Mouse (Mus musculus): Measurements from ENCODE around the gene Rimkla.
"Not testable (repeated sequence)": the region's sequence is repeated elsewhere in the genome, so short reads cannot be mapped to it uniquely, and the experiment has no call there.

The Rimkla gene

DNA sequence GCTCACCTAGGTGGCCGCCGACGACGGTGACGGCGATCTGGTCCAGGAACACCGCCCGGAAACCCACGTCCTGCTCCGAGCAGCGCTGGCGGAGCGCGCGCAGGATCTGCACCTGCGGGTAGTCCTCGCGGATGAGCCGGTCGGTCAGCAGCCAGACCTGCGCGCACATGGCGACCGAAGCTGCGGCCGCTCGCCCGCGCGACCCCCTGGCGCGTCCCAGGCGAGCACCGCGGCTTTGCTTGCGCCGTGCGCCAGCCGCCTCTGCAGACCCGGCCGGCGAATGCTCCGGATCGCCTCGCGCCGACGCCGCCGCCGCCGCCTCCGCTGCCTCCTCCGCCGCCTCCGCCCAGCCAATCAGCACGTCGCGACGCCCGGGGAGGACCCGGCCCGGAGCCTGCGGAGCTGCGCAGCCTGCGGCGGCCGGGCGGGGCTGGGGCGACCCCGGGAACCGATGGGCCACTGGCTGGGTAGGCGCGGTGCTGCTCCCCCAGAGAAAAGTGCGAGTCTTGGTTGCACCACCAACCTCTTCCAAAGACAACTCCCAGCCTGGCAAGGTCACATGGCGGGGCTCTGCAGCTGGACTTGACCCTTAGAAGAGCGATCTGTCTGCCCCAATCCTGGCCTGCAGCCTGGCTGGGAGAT, at the start of gene Rimkla:
Gene Rimkla, minus strand, starts transcription at position 338 of the 642 bp plus-strand sequence.
- peak; percentile 54 to 64 for DNase-seq (ENCODE audit: low spot score in 2 of 2)

DNA sequence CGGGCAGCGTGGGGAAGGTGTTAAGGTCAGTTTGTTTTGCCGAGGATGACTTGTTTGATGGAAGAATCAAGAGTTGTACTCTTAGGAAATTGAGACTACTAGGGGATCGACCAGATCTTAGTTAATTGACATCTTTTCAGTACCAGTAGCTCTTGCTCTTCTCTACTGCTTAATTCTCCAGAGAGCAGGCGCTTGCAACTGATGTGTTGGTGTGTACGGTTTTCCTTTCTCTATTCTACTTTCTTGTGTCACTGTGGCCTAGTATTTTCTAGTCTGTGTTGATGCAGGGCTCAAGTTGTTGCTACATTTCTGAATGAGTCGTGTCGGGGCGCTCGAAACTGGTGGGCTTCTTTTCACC, 48.1 kb upstream of the Rimkla start:
- DNase-seq (ENCODE audit: low spot score in 2 of 2), result no peak

DNA sequence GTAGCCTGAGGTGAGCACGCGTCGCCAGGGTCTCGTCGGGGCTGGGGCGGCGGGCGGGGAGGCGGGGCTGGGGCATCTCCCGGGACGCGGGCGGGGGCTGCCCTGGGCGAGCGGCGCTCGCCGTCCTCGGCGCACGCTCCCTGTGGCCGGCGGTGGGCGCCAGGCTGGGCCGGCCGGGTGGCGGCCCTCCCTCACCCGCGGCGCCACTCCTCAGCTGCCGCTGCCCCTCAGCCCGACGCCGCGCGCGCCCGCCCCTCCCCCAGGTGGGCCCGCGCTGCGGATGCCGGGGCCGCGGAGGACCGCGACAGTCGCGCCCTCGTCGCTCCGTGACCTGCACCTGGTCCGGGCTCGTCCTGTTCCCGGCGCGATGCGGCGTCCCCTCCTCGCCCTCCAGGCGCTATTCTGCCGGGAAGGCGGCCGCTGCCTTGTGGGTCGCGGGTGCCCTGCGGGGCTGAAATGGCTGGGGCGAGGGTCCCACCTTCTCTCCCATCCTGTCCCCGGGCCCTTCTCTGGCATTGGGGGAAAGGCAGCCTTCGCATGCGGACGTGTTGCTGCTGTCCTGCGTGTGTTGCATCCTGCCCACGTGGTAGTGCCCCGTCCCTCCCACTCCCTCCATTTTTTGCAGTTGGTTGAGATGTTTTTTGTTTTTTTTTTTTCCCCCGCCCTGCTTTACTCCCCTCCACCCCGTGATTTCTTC, 47.6 kb upstream of the Rimkla start:
- DNase-seq (ENCODE audit: low spot score in 2 of 2), result peak in 1 of 2 experiments; percentile 25

DNA sequence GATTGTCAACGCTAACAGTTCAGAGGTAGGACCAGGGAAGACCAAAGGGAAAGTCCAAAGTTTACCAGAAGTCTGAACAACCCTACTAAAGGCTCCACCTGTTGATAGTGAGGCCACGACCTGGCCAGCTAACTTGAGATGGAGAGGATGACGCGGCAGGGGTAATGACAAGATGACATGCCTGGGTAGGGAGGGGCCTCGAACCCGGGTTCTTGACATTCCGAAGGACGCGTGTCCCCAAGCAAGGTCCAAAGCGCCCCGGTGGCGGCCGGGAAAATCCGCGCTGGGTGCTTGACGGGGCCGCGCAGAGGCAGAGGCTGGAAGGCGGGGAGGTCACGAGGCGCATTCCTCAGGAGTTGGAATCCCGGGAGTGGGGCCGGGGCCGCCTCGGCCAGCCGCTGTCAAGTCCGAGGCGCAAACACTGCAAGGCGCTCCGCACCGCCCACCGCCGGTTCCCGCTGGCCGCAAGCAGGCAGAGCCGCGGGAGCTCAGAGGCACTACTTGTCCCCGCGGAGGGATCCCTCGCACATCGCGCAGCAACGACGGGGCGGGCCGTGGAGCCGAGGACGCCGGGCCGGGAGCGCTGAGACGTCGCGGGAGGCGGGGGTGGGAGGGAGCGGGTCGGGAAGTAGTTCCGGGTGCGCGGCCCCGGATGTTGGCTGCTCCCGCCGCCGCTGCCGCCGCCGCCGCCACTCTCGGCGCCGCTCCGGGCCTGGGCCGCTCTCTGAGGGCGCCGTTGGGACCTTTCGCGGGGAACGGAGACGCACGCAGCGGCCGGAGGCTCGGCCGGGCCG, 46.8 kb upstream of the Rimkla start, which contains the start of gene Frg2f1:
Gene Frg2f1, minus strand, starts transcription at position 499 of the 794 bp plus-strand sequence.
- peak; percentile 93 to 94 for DNase-seq (ENCODE audit: low spot score in 2 of 2)

DNA sequence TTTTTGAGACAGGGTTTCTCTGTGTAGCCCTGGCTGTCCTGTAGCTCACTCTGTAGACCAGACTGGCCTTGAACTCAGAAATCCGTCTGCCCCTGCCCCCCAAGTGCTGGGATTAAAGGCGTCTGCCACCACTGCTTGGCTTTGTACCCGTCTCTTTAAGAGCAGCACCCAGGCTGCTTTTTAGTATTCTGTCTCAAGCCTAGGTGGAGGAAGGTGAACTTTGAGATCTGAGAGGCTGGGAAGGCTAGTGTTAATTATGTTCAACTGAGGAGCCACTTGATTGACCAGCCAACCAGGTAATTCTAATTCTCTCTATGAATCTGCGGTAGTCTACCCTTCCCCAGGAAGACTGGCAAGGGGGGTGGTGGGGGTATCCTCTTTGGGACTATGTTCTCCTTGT, 45.0 kb upstream of the Rimkla start:
- no peak for DNase-seq (ENCODE audit: low spot score in 2 of 2)

DNA sequence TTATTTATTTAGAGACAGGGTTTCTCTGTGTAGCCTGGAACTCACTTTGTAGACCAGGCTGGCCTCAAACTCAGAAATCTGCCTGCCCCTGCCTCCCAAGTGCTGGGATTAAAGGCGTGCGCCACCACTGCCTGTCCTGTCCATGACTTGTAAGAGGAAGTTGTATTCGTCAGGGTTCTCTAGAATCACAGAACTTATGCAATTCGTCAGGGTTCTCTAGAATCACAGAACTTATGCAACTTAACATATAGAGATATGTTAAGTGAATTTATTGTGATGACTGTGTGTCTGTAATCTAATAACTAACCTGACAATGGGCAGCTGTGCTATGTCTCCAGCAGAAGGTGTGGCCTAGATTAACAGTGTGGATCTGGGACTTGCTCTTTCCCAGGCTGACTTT, 44.2 kb upstream of the Rimkla start, which contains the start of gene Foxj3:
Gene Foxj3, plus strand, starts transcription at position 390 of the 400 bp plus-strand sequence.
- DNase-seq (ENCODE audit: low spot score in 2 of 2), result not testable (repeated sequence)

DNA sequence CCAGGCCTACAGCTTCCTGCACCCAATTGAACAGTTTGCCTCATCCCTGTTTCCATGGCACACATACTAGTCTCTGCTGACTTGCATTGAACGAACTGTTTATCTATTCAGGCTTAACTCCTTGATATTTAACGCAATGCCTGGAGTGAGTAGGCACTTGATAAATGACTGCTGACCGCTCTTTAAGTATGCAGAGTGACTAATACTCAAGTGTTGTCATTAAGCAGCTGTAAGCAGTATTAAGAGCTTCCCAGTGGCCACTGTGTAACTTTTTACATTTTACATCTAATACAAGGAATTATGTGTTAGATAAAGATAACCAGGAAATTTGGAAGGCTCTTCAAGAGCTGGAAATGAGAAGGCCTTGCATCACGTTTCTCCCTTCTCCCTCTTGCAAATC, 42.7 kb upstream of the Rimkla start:
- DNase-seq (ENCODE audit: low spot score in 2 of 2), result no peak

DNA sequence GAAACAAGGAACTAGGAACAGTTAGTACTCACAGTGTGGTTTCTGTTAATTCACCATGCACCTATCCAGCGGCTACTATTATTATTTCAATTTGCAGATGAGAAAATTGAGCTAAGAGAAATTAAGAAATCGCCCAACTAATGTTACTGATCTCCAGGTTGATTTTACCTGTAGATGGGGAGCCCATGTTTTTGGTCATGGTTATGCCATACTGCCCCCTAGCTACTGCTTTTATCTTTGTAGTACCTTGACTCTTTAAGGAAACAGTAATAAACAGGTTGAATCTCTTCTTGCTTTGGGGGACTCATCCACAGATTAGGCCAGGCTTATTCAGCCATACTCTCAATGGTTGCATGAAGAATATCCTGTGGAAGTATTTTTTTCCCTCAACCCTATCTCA, 39.4 kb upstream of the Rimkla start:
- peak in 1 of 2 experiments; percentile 16 for DNase-seq (ENCODE audit: low spot score in 2 of 2)

DNA sequence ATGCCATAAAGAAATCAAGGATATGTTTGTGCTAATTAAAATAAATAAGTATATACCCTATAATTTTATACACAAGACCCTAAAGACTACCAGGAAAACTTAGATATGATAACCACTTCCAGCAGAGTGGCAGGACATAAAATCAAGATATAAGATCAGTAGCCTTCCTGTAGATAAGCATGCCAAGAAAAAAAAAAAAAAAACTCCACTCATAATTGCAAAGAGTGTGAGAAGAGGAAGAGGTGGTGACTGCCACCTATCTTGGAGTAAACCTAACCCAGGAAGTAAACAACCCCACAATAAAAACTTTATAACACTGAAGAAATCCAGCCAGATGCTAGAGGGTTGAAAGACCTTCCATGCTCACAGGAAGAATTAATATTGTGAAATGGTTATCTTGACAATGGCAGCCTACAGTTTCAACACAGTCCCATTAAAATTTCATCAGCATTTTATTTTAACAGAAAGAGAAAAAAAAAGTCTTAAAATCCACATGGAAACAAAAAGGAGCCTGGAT, 34.0 kb upstream of the Rimkla start:
- DNase-seq (ENCODE audit: low spot score in 2 of 2), result no peak

DNA sequence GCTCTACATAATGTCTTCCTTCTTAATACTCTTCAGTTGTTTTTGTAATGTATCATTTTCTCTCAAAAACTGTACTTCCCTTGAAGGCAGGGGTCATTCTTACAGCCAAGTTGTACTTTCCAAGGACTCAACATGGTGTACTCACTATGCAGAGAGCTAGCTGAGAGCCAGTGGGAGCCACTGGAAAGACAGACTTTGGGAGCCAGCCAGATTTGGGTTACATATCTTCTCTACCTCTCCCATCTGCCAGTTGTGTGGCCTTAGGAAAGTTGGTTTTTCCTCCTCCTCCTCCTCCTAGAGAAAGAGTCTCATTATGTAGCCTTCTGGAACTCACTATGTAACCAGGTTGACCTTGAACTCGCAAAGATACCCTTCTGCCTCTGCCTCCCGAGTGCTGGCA, 32.0 kb upstream of the Rimkla start:
- no peak for DNase-seq (ENCODE audit: low spot score in 2 of 2)

DNA sequence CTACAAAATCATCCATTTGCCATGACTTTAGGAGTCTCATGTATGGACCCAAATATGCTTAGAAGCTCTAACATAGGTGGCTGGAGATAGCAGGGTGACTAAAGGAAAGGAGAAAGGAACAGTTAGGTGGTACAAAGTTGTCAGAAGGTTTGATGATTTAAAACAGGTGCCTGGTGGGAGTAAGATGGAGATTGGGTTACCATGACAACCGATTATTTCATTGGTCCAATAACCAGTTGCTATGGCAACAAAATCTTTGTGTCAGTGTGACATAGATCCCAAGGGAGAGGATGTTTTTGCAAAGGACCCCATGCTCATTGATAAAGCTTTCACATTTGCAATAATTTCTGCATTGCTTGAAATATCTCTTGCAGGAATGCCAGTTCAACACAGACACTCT, 31.6 kb upstream of the Rimkla start:
- DNase-seq (ENCODE audit: low spot score in 2 of 2), result peak; percentile 6 to 12

DNA sequence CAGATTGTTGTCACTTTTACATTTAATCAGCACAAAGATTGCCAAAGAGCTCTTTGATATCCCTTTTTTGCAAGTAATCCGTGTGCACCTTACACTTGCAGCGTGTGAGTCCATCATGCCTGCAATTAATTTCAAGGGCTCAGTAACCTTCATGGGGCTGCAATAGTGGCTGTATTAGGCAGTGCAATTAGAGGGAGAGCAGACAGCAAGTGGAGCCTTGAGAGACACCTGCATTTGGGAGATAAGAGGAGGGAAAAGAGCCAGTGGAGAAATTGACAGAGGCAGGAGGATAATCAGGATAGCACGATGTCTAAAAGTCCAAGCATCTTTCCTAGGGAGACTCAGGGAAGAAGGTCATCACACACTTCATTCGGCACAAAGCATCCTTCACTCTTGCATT, 31.1 kb upstream of the Rimkla start:
- DNase-seq (ENCODE audit: low spot score in 2 of 2), result no peak

DNA sequence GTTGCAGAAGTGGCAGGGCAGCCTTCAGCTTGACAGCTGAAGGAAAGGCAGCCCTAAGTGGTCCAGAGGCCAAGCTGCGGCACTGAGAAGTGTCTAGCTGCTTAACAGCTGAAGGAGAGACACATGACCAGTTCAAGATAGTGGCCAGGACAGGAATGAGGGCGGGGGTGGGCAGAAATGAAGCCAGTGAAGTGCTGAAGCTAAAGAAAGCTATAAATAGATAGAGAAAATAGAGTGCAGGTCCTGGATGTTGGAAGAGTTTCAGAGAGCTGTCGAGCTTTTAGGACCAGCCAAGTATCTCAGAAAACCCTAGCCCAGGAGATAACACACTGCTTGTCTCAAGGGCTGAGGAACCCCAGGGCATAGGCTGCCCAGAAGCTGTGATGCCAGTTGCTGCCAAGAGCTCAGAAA, 20.3 kb upstream of the Rimkla start:
- DNase-seq (ENCODE audit: low spot score in 2 of 2), result no peak

DNA sequence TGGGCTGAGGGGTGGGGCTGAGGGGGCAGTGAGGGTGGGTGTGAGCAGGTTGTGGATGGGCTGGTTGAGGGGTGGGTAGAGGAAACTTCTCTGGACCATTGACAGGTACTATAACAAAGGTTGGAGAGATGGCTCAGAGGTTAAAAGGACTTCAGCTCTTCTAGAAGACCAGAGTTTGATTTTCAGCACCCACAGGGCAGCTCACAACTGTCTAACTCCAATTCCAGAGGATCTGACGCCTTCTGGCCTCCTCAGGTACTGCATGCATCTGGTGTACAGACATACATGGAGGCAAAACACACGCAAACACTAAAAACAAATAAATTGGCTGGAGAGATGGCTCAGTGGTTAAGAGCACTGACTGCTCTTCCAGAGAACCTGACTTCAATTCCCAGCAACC, 19.2 kb upstream of the Rimkla start:
- DNase-seq (ENCODE audit: low spot score in 2 of 2), result no peak

DNA sequence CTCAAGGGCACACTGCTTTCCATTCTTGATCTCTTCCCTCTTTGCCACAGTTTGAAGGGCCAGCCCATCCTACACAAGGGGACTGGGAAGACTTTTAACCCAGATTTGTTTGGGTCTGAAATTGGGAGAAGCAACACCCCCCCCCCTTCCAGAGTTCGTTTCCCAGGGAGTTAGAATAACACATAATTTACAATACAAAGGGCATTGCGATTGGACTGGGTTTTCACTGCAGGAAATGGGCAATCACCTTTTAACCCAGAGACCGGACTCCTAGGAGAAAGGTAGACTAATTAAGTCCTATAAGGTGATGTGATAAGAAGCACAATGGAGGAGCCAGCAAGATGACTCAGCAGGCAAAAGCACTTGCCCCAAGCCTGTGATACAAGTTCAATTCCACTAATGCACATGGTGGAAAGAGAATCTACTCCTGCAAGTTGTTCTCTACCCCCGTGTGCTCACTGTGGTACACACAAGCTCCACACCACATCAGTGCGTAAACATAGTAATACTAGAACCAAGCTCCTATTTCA, 6.0 kb upstream of the Rimkla start:
- DNase-seq (ENCODE audit: low spot score in 2 of 2), result no peak

DNA sequence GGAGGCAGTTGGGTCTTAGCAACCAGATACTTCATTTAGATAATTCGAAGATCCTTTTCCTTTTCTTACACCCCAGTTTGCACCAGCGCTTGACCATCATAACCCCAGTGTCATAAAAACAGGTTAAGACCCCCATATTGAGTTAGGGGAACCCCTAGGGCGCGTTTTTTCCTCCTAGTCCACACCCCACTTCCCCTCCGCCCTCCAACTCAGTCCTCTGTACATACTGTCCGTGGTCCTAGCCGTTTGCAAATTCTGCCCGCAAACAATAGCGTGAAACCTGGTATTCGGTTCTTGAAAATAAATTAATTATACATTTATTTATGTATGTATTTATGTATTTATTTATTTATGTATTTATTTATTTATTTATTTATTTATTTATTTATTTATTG, 502 bp upstream of the Rimkla start:
- DNase-seq (ENCODE audit: low spot score in 2 of 2), result no peak

DNA sequence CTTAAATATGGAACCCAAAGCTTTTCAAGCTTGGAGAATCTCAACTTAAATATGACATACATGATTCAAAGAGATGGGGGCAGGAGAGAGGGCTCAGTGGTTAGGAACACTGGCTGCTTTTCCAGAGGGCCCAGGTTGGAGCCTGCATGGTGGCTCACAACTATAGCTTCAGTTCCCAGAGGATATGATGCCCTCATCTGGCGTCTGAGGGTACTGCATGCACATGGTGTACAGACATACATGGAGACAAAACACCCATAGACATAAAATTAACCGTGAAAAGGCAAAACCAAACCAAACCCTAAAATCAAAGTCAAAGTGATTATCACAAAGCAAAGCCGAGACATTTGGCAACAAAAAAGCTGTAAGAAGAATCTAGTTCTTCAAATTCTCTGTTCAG, 1.6 kb downstream of the Rimkla start:
- peak in 1 of 2 experiments; percentile 37 for DNase-seq (ENCODE audit: low spot score in 2 of 2)

DNA sequence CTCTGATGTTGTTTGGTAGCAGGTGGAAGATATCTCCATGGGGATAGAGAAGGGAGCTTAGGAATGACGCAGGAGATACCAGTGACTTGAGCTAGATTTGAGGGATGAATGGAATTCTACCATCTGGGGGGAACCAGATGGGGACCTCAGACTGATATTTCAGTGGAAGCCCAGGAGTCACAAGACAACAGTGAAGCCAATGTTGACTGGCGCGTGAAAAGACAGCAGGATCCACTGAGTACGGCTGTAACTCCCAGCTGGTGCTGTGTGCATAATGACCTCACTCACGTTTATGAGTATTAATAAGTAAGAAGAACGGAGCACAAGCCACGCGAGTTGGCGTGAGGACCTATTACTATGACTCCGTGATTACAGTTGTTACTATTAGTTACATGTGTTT, 2.8 kb downstream of the Rimkla start:
- DNase-seq (ENCODE audit: low spot score in 2 of 2), result no peak

DNA sequence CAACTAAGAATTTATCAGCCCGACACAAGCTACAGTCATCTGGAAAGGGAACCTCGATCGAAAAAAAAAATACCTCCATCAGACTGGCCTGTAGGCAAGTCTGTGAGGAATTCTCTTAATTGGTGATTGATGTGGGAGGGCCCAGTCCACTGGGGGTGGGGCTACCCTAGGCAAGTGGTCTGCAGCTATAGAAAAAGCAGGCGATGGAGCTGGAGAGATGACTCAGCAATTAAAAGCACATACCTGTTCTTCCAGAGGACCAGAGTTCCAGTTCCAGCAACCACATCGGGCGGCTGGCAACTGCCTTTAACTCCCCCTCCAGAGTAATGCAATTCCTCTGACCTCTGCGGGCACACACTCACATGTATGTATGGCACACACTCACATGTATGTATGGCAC, 7.5 kb downstream of the Rimkla start:
- no peak for DNase-seq (ENCODE audit: low spot score in 2 of 2)

DNA sequence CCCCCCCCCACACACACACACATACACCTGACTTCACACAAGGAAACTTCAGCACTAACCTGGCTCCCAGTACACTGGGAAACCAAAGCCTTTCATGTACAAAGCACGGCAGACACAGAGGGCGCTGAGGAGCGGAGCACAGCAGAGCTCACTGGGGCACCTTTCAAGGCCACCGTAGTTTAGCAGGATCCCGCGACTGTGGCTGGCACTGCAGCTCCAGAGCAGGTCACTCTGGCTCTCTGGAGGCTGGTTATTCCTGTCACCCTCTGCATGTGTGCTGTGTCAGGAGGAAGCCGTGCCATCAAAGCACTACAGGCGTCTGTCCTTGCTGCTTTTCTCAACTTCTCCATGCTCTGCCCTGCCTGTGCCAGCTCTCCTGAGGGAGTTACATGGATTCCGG, 9.4 kb downstream of the Rimkla start:
- DNase-seq (ENCODE audit: low spot score in 2 of 2), result no peak

DNA sequence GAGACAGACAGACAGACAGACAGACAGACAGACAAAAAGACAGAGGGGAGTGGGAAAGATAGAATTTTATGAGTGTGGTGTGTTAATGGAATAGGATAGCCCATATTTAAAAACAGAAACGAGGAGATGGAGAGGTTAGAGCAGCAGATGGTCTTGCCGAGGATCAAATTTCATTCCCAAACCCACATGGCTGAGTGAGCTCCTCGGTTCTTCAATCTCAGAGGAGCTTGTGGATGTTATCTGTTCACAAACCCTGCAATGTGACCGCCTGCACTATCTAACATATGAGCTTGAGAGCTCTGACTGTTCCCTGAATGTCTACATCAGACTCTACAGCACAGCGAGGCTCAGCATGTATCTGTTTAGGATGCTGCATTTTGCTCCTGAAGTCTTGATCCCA, 19.3 kb downstream of the Rimkla start:
- no peak for DNase-seq (ENCODE audit: low spot score in 2 of 2)

DNA sequence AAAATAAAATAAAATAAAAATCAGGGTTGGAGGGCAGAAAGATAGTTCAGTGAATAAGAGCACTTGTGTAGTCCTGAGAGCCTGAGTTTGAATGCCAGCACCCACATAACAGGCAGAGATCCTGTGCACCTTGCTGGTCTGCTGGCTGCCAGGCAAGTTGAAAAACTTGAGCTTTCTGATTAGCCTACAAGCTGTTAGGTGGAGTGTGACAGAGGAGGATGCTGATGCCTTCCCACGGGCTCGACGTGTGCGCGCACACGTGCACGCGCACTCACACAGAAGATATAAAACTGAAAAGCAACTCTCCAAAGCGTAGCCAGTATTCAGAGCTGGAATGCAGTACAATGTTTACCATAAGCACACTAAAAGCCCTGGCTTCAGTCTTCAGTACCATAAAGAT, 19.9 kb downstream of the Rimkla start:
- DNase-seq (ENCODE audit: low spot score in 2 of 2), result no peak
